Mouse (Mus musculus) liver, postnatal 0 days (tissue): ENCODE results near the gene P4hb. TPM values are rescaled to one million over a fixed set of nuclear protein-coding genes. Genes with fewer than 3 reads are reported as not detected.

Experiments used
- ATAC-seq: fragments of 200-750 bp; cut with Nextera tagmentation; 2 replicates; pipeline ENCODE4 v1.8.0; 2017; ENCODE audit warnings: mild to moderate bottlenecking, moderate library complexity
- DNase-seq: peaks from one replicate; pipeline ENCODE4 v3.0.0-alpha.2; 2016
- H3K27ac ChIP-seq: fragments of 300-500 bp; sonication (generic); 2 replicates; pipeline ENCODE4 v1.5.1; 2014; ENCODE audit warnings: antibody characterized with exemption, moderate library complexity, mild to moderate bottlenecking, low read depth
- H3K27me3 ChIP-seq: fragments of 300-500 bp; sonication (generic); 2 replicates; pipeline ENCODE4 v1.6.1; 2014; ENCODE audit warnings: low read length, control low read depth, mixed read lengths; ENCODE audit not compliant: insufficient read depth
- H3K36me3 ChIP-seq: fragments of 300-500 bp; sonication (generic); replicated peaks from 2 replicates; pipeline ENCODE4 v1.6.1; 2014; ENCODE audit warnings: mild to moderate bottlenecking, control low read depth, low read length, moderate library complexity, mixed read lengths; ENCODE audit not compliant: insufficient read depth
- H3K4me1 ChIP-seq: fragments of 300-500 bp; sonication (generic); 2 replicates; pipeline ENCODE4 v1.6.1; 2014; ENCODE audit warnings: antibody characterized with exemption, mild to moderate bottlenecking, control low read depth; ENCODE audit not compliant: insufficient read depth
- H3K4me2 ChIP-seq: fragments of 300-500 bp; sonication (generic); 2 replicates; pipeline ENCODE4 v1.6.1; 2014; ENCODE audit warnings: low read depth, mild to moderate bottlenecking, low read length, moderate library complexity, mixed read lengths
- H3K4me3 ChIP-seq: fragments of 300-500 bp; sonication (generic); 2 replicates; pipeline ENCODE4 v1.5.1; 2014; ENCODE audit warnings: low read depth, low read length
- H3K9ac ChIP-seq: fragments of 300-500 bp; sonication (generic); replicated peaks from 2 replicates; pipeline ENCODE4 v1.6.1; 2014; ENCODE audit warnings: mild to moderate bottlenecking, moderate library complexity
- H3K9me3 ChIP-seq: fragments of 300-500 bp; sonication (generic); 2 replicates; pipeline ENCODE4 v1.6.1; 2016; ENCODE audit warnings: mild to moderate bottlenecking, control low read depth, low read length, mixed read lengths
- CTCF ChIP-seq: sonication (generic); IDR thresholded peaks from 2 replicates; pipeline ENCODE4 v1.5.1; 2016; ENCODE audit warnings: antibody characterized with exemption, low read depth
- EP300 ChIP-seq: IDR thresholded peaks from 2 replicates; pipeline ENCODE4 v1.6.1; 2016; ENCODE audit warnings: antibody characterized with exemption, low read depth, mild to moderate bottlenecking
- WGBS: fragments of 180-500 bp; shearing (Covaris S2); extraction: QIAGEN DNeasy Blood & Tissue Kit; methylation state at CpG from one replicate; pipeline ENCODE4 v1.1.7; 2014; ENCODE audit not compliant: insufficient replicate concordance; 5-methylcytosine and 5-hydroxymethylcytosine counted together
- polyA plus RNA-seq: library from polyadenylated mRNA; unstranded; fragments of >200 nt; fragmentation: Nextera tagmentation; extraction: Ambion mirVana; gene quantifications from 2 replicates; pipeline ENCODE4 v1.2.1, GENCODE M21; 2015

The P4hb gene
- polyA plus RNA-seq, result 683 and 697 TPM in 2 replicates

GRCm38 (mm10) chr11:120572752-120573584, at the start of gene P4hb:
Gene P4hb, minus strand, starts transcription at chr11:120573253.
- TF ChIP-seq CTCF, result no peak
- TF ChIP-seq EP300, result peak; percentile 63
- under 1% methylated on average over 92 of the region's 94 CpGs for WGBS
- Histone ChIP-seq H3K9ac (peak within 1 kb of the TSS; percentile 93), H3K4me2 (peak within 1 kb of the TSS; percentile 90), H3K4me3 (peak within 1 kb of the TSS; percentile 93), H3K4me1 (peaks cover 27% of the 10 kb centered on the region), H3K27ac (peak within 1 kb of the TSS; percentile 98), H3K36me3 (peaks cover 27% of the 10 kb centered on the region), H3K9me3 (no peaks in the 10 kb centered on the region), H3K27me3 (no peaks in the 10 kb centered on the region)
- ATAC-seq (peak; percentile 91), DNase-seq (peak; percentile 99)

GRCm38 (mm10) chr11:120622805-120623204, 49.8 kb upstream of the P4hb start:
- Histone ChIP-seq H3K27me3 (no peaks in the 10 kb centered on the region), H3K9ac (no peak overlapping the region), H3K36me3 (peaks cover 57% of the 10 kb centered on the region), H3K4me2 (no peak overlapping the region), H3K4me3 (no peak overlapping the region), H3K9me3 (no peaks in the 10 kb centered on the region), H3K27ac (no peak overlapping the region), H3K4me1 (peaks cover 47% of the 10 kb centered on the region)
- WGBS, result 93% methylated on average over 6 of the region's 6 CpGs
- DNase-seq, result no peak
- TF ChIP-seq CTCF (no peak), EP300 (no peak)
- no peak for ATAC-seq

GRCm38 (mm10) chr11:120620195-120620594, 47.1 kb upstream of the P4hb start:
- Histone ChIP-seq H3K4me1 (peaks cover 39% of the 10 kb centered on the region), H3K36me3 (peaks cover 56% of the 10 kb centered on the region), H3K27ac (no peak overlapping the region), H3K4me3 (no peak overlapping the region), H3K27me3 (no peaks in the 10 kb centered on the region), H3K9ac (no peak overlapping the region), H3K4me2 (no peak overlapping the region), H3K9me3 (no peaks in the 10 kb centered on the region)
- ATAC-seq (no peak), DNase-seq (no peak)
- TF ChIP-seq CTCF (no peak), EP300 (no peak)
- 95% methylated on average over 14 of the region's 14 CpGs for WGBS

GRCm38 (mm10) chr11:120618619-120619535, 45.8 kb upstream of the P4hb start:
- no peaks in the 10 kb centered on the region for H3K27me3 ChIP-seq
- H3K36me3 ChIP-seq, result peaks cover 58% of the 10 kb centered on the region
- H3K9ac ChIP-seq, result no peak overlapping the region
- H3K4me1 ChIP-seq, result peaks cover 33% of the 10 kb centered on the region
- WGBS, result 92% methylated on average over 25 of the region's 25 CpGs
- H3K27ac ChIP-seq, result peak overlapping the region; percentile 95
- H3K9me3 ChIP-seq, result no peaks in the 10 kb centered on the region
- no peak for ATAC-seq
- no peak overlapping the region for H3K4me2 ChIP-seq
- DNase-seq, result no peak
- H3K4me3 ChIP-seq, result no peak overlapping the region
- TF ChIP-seq CTCF (no peak), EP300 (no peak)

GRCm38 (mm10) chr11:120617519-120618112, 44.6 kb upstream of the P4hb start, which contains the start of gene Pcyt2:
Gene Pcyt2, minus strand, starts transcription at chr11:120617936.
- WGBS, result under 1% methylated on average over 54 of the region's 56 CpGs
- Histone ChIP-seq H3K27me3 (no peaks in the 10 kb centered on the region), H3K9me3 (no peaks in the 10 kb centered on the region), H3K36me3 (peaks cover 58% of the 10 kb centered on the region), H3K9ac (peak within 1 kb of the TSS; percentile 94), H3K4me3 (peak within 1 kb of the TSS; percentile 92), H3K27ac (peak within 1 kb of the TSS; percentile 95), H3K4me1 (peaks cover 26% of the 10 kb centered on the region), H3K4me2 (peak within 1 kb of the TSS; percentile 98)
- no peak for TF ChIP-seq EP300
- no peak for TF ChIP-seq CTCF
- ATAC-seq, result peak; percentile 92
- peak; percentile 97 for DNase-seq
